Mouse (Mus musculus) splenic B cell, adult 2 months (primary cell): ENCODE results near the gene Dnm3.

Experiments
- DNase-seq: peaks from one replicate; pipeline ENCODE4 v3.0.0-alpha.2; 2011; ENCODE audit warnings: low read depth, low spot score
- H3K27me3 ChIP-seq: 2 replicates; pipeline ENCODE4 v1.6.1; 2012; ENCODE audit warnings: mild to moderate bottlenecking, low read length, moderate library complexity, mixed read lengths; ENCODE audit not compliant: control insufficient read depth, poor library complexity, insufficient read depth, severe bottlenecking
- H3K36me3 ChIP-seq: 2 replicates; pipeline ENCODE4 v1.6.1; 2012; ENCODE audit warnings: mild to moderate bottlenecking, low read length, moderate library complexity, mixed read lengths; ENCODE audit not compliant: control insufficient read depth, poor library complexity, insufficient read depth, severe bottlenecking

The Dnm3 gene

DNA sequence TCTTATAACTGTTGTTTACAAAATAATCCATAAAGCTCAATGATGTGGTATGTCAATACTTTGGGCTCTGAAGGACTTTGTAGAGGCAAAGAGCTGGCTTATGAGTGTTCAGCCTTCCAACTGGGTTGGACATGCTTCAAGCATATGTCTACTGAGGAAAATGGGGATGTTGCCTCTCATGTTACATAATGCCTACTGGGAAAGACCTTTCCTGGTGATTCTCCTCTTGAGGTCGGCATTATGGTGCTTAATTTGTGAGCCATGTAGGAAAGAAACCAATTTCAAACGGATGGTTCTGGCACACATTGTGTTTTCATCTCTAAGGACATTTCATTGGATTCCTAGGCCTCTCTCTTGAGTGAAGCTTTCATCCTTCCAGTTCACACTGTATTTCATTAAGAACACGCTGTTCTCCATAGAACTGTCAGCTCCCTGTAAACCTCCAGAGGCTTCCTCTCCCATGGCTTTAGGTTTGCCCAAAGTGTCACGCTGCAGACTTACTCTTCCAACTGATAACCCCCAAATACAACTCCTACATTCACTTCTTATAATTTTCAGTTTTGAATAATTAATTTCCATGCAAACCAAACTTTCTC is 370.7 kb downstream of the Dnm3 start:
- H3K36me3 ChIP-seq: no peaks in the 10 kb centered on the region
- no peaks in the 10 kb centered on the region for H3K27me3 ChIP-seq
- no peak for DNase-seq

GRCm38 (mm10) chr1:162100961-162101830 is 376.6 kb downstream of the Dnm3 start:
- Histone ChIP-seq H3K36me3 (no peaks in the 10 kb centered on the region), H3K27me3 (no peaks in the 10 kb centered on the region)
- DNase-seq: no peak

DNA sequence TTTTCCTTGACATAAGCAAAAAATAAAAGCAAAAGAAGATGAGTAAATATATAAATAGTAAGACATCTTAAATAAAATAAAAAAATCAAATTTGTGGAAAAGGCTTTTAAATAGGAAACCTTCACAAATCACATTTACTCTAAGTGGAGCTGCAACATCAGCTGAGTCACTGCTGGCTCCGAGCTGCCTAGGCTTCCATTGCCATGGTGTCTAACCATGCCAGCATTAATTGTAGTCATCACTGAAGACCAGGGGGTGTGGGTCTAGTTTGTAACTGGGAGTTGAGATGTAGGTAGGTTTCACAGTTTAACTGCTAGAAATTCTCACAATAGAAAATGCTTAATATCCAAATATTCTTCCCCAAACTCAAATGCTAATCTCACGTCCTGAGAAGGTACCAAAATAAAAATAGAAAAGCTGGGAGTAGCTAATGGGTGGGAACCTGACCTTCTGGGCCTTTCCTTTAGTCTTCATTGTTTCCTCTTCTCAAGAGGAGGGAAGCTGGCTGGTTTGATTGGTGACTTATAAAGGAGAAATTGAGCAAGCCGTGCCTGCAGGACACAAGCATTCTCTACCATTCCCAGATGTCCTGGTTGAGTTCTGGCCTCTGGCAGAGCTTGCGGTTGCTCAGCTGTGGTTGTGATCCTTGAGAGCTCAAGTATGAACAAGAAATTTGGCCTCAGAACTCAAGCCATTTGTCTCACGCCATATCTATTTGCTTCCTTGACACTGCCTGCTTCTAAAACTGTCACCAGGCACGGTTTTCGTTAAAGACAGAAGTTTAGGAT is 377.6 kb downstream of the Dnm3 start:
- H3K36me3 ChIP-seq: no peaks in the 10 kb centered on the region
- H3K27me3 ChIP-seq: no peaks in the 10 kb centered on the region
- DNase-seq: no peak

- no peak for DNase-seq
- no peaks in the 10 kb centered on the region for H3K27me3 ChIP-seq
- H3K36me3 ChIP-seq: no peaks in the 10 kb centered on the region
These were observed 378.6 kb downstream of the Dnm3 start for GRCm38 (mm10) chr1:162099203-162099602.

DNA sequence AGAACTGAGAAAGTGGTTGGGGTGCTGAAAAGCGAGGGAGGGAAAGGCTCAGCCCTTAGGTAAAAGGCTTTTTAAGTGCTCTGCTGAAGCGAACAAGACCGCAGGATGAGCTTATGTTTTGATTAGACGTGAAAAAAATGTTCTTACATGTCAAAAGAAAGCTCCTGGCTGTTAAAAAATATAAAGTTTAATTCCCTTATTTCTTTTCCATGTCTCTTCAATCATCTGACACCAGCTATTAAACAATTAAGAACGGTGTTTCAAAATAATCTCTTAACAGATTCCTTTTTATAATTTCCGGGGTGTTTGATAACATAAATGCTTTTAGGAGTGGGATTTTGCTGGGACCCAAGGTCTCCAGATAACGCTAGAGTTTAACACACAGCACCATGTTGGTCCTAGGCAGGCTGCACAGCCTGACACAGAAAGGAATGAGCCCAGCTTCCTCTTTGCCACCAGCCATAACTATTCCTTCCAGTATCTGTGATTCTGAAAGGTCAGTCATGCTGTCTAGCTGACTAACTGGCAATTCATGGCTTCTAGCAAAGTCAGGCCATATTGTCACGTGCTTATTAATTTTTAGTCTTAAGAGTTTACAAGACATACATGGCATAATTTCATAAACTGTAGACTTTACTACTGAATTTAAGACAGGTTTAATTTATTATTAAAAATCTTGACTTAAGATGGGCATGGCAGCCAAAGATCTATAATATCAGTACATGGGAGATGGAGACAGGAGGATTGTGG is 383.1 kb downstream of the Dnm3 start:
- no peaks in the 10 kb centered on the region for H3K27me3 ChIP-seq
- DNase-seq: no peak
- no peaks in the 10 kb centered on the region for H3K36me3 ChIP-seq

DNA sequence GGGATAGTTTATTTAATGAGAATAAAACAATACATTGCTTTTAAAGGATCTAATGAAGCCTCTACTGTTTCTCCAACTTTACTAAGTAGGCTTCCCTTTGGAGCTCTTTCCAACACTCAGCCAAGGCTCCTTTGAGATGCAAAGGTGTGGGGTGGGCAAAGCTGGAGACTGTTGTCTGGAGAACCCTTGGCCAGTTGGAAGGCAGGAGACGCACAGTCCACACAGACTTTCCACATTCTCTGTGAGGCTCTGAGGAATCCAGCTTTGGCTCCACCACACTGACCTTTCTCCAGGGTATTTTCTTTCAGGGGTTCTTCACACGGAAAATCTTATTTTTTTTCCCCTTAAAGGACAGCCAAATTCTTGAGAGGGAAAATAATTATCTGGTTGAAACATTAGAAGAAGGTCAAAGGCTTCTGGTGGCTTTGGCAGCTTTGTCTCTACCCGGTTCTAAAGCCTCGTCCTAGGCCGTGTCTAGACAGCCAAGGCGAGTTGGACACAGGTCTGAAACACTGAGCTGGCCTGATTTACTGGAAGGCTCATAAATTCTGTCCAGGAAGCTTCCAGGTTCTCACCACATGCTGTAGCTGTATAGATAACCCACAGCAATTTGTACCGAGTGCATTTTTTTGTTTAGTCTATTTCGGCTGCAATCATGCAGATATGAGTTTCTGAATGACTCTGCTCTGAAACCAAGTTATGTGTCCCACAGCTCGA is 383.9 kb downstream of the Dnm3 start:
- no peak for DNase-seq
- H3K36me3 ChIP-seq: no peaks in the 10 kb centered on the region
- no peaks in the 10 kb centered on the region for H3K27me3 ChIP-seq

- DNase-seq: no peak
- no peaks in the 10 kb centered on the region for H3K36me3 ChIP-seq
- H3K27me3 ChIP-seq: no peaks in the 10 kb centered on the region
These were observed 384.8 kb downstream of the Dnm3 start for GRCm38 (mm10) chr1:162092899-162093659.

DNA sequence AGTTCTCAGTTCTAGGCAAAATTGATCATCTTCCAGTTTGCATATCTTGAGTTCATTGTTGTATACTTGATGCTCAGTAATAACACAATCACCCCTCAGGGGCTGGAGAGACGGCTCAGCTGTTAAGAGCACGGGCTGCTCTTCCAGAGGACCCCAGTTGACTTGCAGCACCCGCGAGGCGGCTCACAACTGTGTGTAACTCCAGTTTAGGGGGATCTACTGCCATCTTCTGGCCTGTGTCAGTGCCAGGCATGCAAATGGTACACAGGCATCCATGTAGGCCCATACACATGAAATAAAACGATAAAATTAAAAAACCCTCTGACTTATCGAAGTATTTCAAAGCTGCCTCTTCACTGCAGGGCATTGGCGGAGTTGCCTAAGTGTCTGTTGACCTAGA is 385.4 kb downstream of the Dnm3 start:
- no peaks in the 10 kb centered on the region for H3K36me3 ChIP-seq
- H3K27me3 ChIP-seq: no peaks in the 10 kb centered on the region
- no peak for DNase-seq

- no peak for DNase-seq
- Histone ChIP-seq H3K36me3 (no peaks in the 10 kb centered on the region), H3K27me3 (no peaks in the 10 kb centered on the region)
These were observed 393.9 kb downstream of the Dnm3 start for GRCm38 (mm10) chr1:162083886-162084478.

GRCm38 (mm10) chr1:162083354-162083753 is 394.5 kb downstream of the Dnm3 start:
- DNase-seq: no peak
- H3K27me3 ChIP-seq: no peaks in the 10 kb centered on the region

DNA sequence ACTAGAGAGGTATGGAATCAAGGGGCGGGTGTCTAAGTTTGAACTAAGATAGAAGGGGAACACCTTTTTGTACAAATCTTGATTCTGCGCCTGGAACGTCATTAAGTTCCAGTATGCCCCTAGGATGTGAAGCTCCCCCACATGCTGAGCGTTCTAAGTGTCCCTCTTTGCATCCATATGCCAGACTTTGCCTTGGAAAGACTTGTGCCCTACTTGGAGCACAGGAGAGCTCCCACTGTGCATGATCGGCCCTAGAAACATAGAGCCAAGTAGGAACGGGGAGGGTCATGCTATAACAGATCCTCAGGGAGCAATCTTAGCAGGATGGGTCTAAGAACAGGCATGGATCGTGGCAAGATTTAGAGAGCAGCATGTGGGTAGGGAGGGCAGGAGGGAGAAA is 395.1 kb downstream of the Dnm3 start:
- Histone ChIP-seq H3K27me3 (no peaks in the 10 kb centered on the region), H3K36me3 (no peaks in the 10 kb centered on the region)
- DNase-seq: no peak

More at GRCm38 (mm10) chr1:162083354-162083753, 394.5 kb downstream of the Dnm3 start:
- H3K36me3 ChIP-seq: no peaks in the 10 kb centered on the region

- Histone ChIP-seq H3K27me3 (no peaks in the 10 kb centered on the region), H3K36me3 (no peaks in the 10 kb centered on the region)
- DNase-seq: no peak
These were observed 396.0 kb downstream of the Dnm3 start for GRCm38 (mm10) chr1:162081693-162082372.

DNA sequence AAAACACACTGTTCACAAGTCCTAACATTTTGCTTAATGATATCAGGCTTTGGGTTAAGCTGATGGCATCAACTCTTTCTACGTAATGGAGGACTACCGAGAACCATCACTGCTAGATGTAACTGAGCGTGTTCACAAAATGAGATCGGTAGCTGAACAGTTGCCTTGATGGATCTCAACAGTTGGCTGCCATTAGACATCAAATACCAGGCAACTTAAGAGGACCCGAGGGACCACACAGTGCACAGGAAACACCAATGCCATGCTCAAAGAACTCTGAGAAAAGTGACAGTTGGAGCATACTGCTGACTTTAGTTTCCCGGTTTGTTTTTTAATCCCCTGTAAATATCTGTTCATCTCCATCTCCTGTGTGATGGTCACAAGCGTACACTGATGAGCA is 397.8 kb downstream of the Dnm3 start:
- DNase-seq: no peak
- H3K27me3 ChIP-seq: no peaks in the 10 kb centered on the region
- H3K36me3 ChIP-seq: no peaks in the 10 kb centered on the region
